Mouse (Mus musculus) heart, embryonic 14.5 days (tissue): ENCODE data around the gene Apba2. TPM values are rescaled to one million over a fixed set of nuclear protein-coding genes. Genes with fewer than 3 reads are reported as not detected.

Experiments
- ATAC-seq: fragments of 200-750 bp; cut with Nextera tagmentation; 2 replicates; pipeline ENCODE4 v1.8.0; 2017; ENCODE audit warnings: low read depth, moderate TSS enrichment; ENCODE audit not compliant: insufficient number of reproducible peaks, insufficient read depth, low FRiP score
- H3K27ac ChIP-seq, 2 experiments: fragments of 200-500 bp in 1 of 2; fragments of 300-500 bp in 1 of 2; sonication (generic) in 1 of 2; replicated peaks in 1 of 2; 2 replicates each; pipeline ENCODE4 v1.5.1; 2012 to 2014; ENCODE audit warnings: low read depth in 2 of 2, low read length in 2 of 2, control low read depth in 1 of 2, mild to moderate bottlenecking in 1 of 2, mixed read lengths in 1 of 2; ENCODE audit not compliant: control insufficient read depth in 1 of 2, insufficient read depth in 1 of 2
- H3K27me3 ChIP-seq: fragments of 300-500 bp; sonication (generic); 2 replicates; pipeline ENCODE4 v1.6.1; 2014; ENCODE audit warnings: mild to moderate bottlenecking, low read length, control low read depth; ENCODE audit not compliant: control insufficient read depth, insufficient read depth
- H3K36me3 ChIP-seq: fragments of 300-500 bp; sonication (generic); 2 replicates; pipeline ENCODE4 v1.6.1; 2014; ENCODE audit warnings: mild to moderate bottlenecking, control low read depth, low read length, mixed read lengths; ENCODE audit not compliant: control insufficient read depth, insufficient read depth
- H3K4me1 ChIP-seq, 2 experiments: fragments of 200-500 bp in 1 of 2; fragments of 300-500 bp in 1 of 2; sonication (generic) in 1 of 2; 2 replicates each; pipeline ENCODE4 v1.6.1; 2012 to 2014; ENCODE audit warnings: low read length in 2 of 2, control low read depth in 1 of 2, mixed read lengths in 1 of 2; ENCODE audit not compliant: control insufficient read depth in 2 of 2, insufficient read depth in 2 of 2
- H3K4me2 ChIP-seq: fragments of 300-500 bp; sonication (generic); 2 replicates; pipeline ENCODE4 v1.6.1; 2014; ENCODE audit warnings: mild to moderate bottlenecking, low read length
- H3K4me3 ChIP-seq, 2 experiments: fragments of 200-500 bp in 1 of 2; fragments of 300-500 bp in 1 of 2; sonication (generic) in 1 of 2; 2 replicates each; pipeline ENCODE4 v1.5.1; 2012 to 2014; ENCODE audit warnings: low read length in 2 of 2, mild to moderate bottlenecking in 2 of 2, control low read depth in 1 of 2, low read depth in 1 of 2, moderate library complexity in 1 of 2; ENCODE audit not compliant: control insufficient read depth in 1 of 2, insufficient read depth in 1 of 2
- H3K9ac ChIP-seq: fragments of 300-500 bp; sonication (generic); 2 replicates; pipeline ENCODE4 v1.6.1; 2014; ENCODE audit warnings: mild to moderate bottlenecking, low read length
- H3K9me3 ChIP-seq: fragments of 300-500 bp; sonication (generic); 2 replicates; pipeline ENCODE4 v1.6.1; 2016; ENCODE audit warnings: low read length, control low read depth; ENCODE audit not compliant: control insufficient read depth
- WGBS: fragments of 180-500 bp; shearing (Covaris S2); extraction: QIAGEN DNeasy Blood & Tissue Kit; methylation state at CpG from one replicate; pipeline ENCODE4 v1.1.7; 2014; 5-methylcytosine and 5-hydroxymethylcytosine counted together
- polyA plus RNA-seq: library from polyadenylated mRNA; unstranded; fragments of >200 nt; fragmentation: Nextera tagmentation; extraction: Ambion mirVana; gene quantifications from 2 replicates; pipeline ENCODE4 v1.2.1, GENCODE M21; 2014

Gene Apba2
- polyA plus RNA-seq, 1 experiment from 2014 or later = 0.85 TPM

DNA sequence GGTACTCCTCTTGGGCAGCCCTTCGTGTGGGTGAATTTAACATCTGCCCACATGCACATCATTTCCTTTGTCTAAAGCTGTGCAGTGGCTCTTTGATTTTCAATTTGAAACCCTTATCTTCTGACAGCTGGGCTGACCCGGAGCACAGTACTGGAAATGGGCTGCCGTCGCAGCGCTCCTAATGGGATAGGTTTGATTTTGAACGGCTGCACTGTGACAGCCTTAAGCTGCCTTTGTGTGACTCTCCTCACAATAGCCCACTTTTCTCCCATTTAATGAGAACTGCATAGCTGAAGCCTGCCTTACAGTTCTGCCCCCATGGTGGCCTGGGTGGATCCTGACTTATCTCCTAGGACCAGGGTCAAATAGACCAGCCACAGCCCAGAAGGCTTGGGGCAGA is 31.9 kb downstream of the Apba2 start:
- no peak overlapping the region for H3K4me2 ChIP-seq
- H3K27me3 ChIP-seq = no peaks in the 10 kb centered on the region
- H3K27ac ChIP-seq = no peak overlapping the region
- ATAC-seq = no peak
- WGBS = 78% methylated on average over 6 of the region's 6 CpGs
- H3K36me3 ChIP-seq = no peaks in the 10 kb centered on the region
- H3K4me1 ChIP-seq = no peaks in the 10 kb centered on the region
- H3K9ac ChIP-seq = no peak overlapping the region
- no peak overlapping the region for H3K4me3 ChIP-seq
- 0 out of 2 replicates have a peak, but pooled peaks cover 7% of the 10 kb centered on the region for H3K9me3 ChIP-seq

DNA sequence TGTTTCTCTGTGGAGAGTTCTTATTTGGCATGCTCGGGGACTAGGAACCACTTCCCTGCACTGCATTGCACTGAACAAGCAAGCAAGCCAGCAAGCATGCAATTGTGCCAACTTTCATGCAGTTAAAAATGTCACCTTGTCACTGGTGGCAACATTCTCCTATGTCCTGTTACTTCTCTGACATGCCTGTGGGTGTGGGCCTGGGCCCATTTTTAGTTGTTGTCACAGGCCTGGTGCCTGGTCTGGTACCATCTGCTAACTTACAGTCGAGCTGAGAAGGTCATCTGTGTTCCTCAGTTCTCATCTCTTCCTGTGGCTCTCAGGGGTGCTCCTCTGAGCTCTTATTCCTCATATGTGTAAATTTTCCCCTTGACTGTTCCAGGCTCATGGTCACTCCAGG is 33.8 kb downstream of the Apba2 start:
- Histone ChIP-seq H3K9me3 (no peaks in the 10 kb centered on the region), H3K4me2 (no peak overlapping the region), H3K9ac (no peak overlapping the region), H3K4me3 (no peak overlapping the region), H3K36me3 (no peaks in the 10 kb centered on the region), H3K4me1 (no peaks in the 10 kb centered on the region), H3K27me3 (no peaks in the 10 kb centered on the region), H3K27ac (no peak overlapping the region)
- ATAC-seq = no peak
- WGBS = 57% methylated on average over 2 of the region's 2 CpGs

- H3K9ac ChIP-seq = no peak overlapping the region
- no peaks in the 10 kb centered on the region for H3K4me1 ChIP-seq
- no peak overlapping the region for H3K27ac ChIP-seq
- no peak for ATAC-seq
- no peaks in the 10 kb centered on the region for H3K9me3 ChIP-seq
- no peaks in the 10 kb centered on the region for H3K27me3 ChIP-seq
- H3K36me3 ChIP-seq = no peaks in the 10 kb centered on the region
- no peak overlapping the region for H3K4me2 ChIP-seq
- 43% methylated on average over 10 of the region's 10 CpGs for WGBS
- no peak overlapping the region for H3K4me3 ChIP-seq
Observed at GRCm38 (mm10) chr7:64539450-64540148, 38.1 kb downstream of the Apba2 start.

DNA sequence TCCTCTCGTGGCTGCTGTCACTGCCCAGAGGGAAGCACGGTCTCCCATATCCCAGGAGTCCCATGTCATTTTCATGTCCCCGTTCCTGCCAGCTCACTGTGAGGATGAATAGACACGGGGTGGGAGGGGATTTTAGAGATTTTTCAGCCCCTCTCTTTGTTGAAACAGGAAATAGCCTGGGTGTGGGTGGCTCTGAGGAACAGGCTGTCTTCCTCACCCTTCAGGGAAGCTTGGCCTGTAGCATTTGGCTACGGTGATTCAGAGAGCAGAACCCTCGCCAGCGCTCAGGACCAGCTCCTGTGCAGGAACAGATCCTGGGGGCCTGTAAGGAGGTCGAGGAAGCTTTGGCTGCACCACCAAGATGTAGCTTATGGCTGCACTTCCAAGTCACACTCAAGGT is 45.3 kb downstream of the Apba2 start:
- no peak overlapping the region for H3K4me2 ChIP-seq
- no peaks in the 10 kb centered on the region for H3K4me1 ChIP-seq
- WGBS = 60% methylated on average over 8 of the region's 8 CpGs
- H3K36me3 ChIP-seq = no peaks in the 10 kb centered on the region
- no peak overlapping the region for H3K4me3 ChIP-seq
- ATAC-seq = no peak
- H3K9me3 ChIP-seq = no peaks in the 10 kb centered on the region
- H3K27me3 ChIP-seq = no peaks in the 10 kb centered on the region
- no peak overlapping the region for H3K9ac ChIP-seq
- no peak overlapping the region for H3K27ac ChIP-seq

GRCm38 (mm10) chr7:64550856-64551255 is 49.4 kb downstream of the Apba2 start:
- no peak for ATAC-seq
- WGBS = 56% methylated on average over 1 of the region's 1 CpGs

DNA sequence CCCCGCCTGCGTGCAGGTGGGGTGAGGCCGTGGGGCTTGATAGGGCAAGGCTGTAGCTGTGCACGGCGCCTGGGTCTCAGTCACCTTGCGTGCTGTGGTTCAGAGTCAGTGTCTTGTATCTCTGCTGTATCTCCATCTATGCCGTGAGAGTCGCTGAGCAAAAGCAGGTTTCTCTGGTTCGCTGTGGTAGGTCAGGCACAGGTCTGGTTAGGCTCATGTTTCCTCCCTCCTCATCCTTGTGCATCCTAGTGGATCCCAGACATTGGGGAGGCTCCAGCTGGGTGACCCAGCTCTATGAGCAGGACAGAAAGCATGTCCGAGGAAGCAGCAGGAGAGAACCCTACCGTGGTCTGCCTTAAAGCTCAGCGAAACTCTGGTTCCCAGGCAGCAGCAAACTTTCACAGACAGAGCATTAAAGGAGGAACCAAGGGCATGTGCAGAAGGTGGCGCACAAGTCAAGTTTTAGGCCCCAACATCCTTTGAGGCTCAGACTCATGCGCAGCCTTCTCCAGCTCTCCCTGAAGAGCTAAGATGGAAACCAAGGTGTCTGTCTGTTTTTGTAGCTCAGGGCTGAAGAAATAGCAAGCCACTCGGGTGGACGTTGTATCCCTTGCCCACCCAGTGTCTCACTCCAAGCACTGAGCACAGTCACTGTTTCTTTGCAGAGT is 51.2 kb downstream of the Apba2 start:
- Histone ChIP-seq H3K27ac (no peak overlapping the region), H3K4me2 (no peak overlapping the region), H3K27me3 (no peaks in the 10 kb centered on the region), H3K36me3 (no peaks in the 10 kb centered on the region), H3K4me3 (no peak overlapping the region), H3K9me3 (no peaks in the 10 kb centered on the region), H3K9ac (no peak overlapping the region), H3K4me1 (no peaks in the 10 kb centered on the region)
- 72% methylated on average over 13 of the region's 16 CpGs for WGBS
- no peak for ATAC-seq

More at GRCm38 (mm10) chr7:64550856-64551255, 49.4 kb downstream of the Apba2 start:
- H3K9ac ChIP-seq = no peak overlapping the region
- H3K27me3 ChIP-seq = no peaks in the 10 kb centered on the region
- H3K36me3 ChIP-seq = no peaks in the 10 kb centered on the region
- H3K27ac ChIP-seq = no peak overlapping the region
- H3K4me3 ChIP-seq = no peak overlapping the region
- no peaks in the 10 kb centered on the region for H3K9me3 ChIP-seq
- no peak overlapping the region for H3K4me2 ChIP-seq
- no peaks in the 10 kb centered on the region for H3K4me1 ChIP-seq

DNA sequence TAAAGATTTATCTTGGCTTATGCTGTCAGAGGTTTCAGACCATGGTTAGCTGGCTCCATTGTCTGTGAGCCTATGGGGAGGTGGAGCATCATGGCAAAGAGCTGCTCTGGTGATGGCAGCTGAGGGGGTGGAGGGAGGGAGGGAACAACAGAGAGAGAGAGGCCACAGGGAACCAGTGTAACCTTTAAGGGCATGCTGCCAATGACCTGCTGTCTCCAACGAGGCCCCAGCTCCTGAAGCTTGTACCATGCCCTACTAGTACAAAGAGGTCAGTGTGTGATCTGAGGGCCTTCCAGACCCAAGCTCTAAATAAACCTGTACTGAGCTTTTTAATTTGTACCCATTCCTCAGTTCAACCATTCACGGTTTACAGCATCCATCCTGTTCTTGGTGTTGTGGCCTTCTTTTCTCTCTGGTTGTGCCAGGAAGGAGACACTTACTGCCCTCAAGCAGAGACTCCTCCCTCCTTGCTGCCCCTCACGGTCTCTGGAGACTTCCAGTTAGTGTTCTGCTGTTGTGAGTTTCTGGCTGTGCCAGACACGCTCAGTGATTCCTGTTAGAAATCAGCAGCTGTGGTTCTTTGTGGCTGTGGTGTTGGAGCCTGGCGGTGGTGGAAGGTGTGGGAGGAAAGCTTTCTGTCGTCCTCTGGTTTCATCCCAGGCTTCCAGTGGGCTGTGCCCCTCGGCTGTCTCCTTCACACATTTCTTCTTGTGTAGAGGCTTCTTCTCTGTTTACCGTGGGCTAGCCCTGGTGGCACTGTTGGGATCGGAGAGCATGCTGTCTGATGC is 60.4 kb downstream of the Apba2 start:
- no peak overlapping the region for H3K4me2 ChIP-seq
- H3K4me1 ChIP-seq = no peaks in the 10 kb centered on the region
- no peak overlapping the region for H3K27ac ChIP-seq
- no peaks in the 10 kb centered on the region for H3K27me3 ChIP-seq
- H3K36me3 ChIP-seq = no peaks in the 10 kb centered on the region
- H3K9me3 ChIP-seq = no peaks in the 10 kb centered on the region
- ATAC-seq = no peak
- no peak overlapping the region for H3K4me3 ChIP-seq
- H3K9ac ChIP-seq = no peak overlapping the region
- WGBS = 66% methylated on average over 9 of the region's 9 CpGs
